Mouse (Mus musculus) midbrain, postnatal 0 days (tissue): ENCODE measurements around the gene Mief2. TPM values are rescaled to one million over a fixed set of nuclear protein-coding genes. Genes with fewer than 3 reads are reported as not detected.

ENCODE experiments used
- ATAC-seq: fragments of 200-750 bp; cut with Nextera tagmentation; 2 replicates; pipeline ENCODE4 v1.8.0; 2017; ENCODE audit warnings: moderate number of reproducible peaks, mild to moderate bottlenecking, moderate TSS enrichment, moderate library complexity; ENCODE audit not compliant: low FRiP score
- DNase-seq: peaks from one replicate; pipeline ENCODE4 v3.0.0-alpha.2; 2015; ENCODE audit warnings: low spot score
- H3K27ac ChIP-seq: fragments of 300-500 bp; sonication (generic); 2 replicates; pipeline ENCODE4 v1.5.1; 2014; ENCODE audit warnings: low read depth, mild to moderate bottlenecking, low read length, mixed read lengths
- H3K27me3 ChIP-seq: fragments of 300-500 bp; sonication (generic); 2 replicates; pipeline ENCODE4 v1.6.1; 2014; ENCODE audit warnings: low read length, control low read depth, mixed read lengths; ENCODE audit not compliant: insufficient read depth
- H3K36me3 ChIP-seq: fragments of 300-500 bp; sonication (generic); 2 replicates; pipeline ENCODE4 v1.6.1; 2014; ENCODE audit warnings: low read length, control low read depth, mixed read lengths; ENCODE audit not compliant: insufficient read depth
- H3K4me1 ChIP-seq: fragments of 300-500 bp; sonication (generic); 2 replicates; pipeline ENCODE4 v1.6.1; 2014; ENCODE audit warnings: mild to moderate bottlenecking, control low read depth, antibody characterized with exemption, low read length, mixed read lengths; ENCODE audit not compliant: insufficient read depth
- H3K4me2 ChIP-seq: fragments of 300-500 bp; sonication (generic); 2 replicates; pipeline ENCODE4 v1.6.1; 2014; ENCODE audit warnings: low read depth, mild to moderate bottlenecking, low read length, mixed read lengths; ENCODE audit not compliant: poor library complexity, severe bottlenecking
- H3K4me3 ChIP-seq: fragments of 300-500 bp; sonication (generic); 2 replicates; pipeline ENCODE4 v1.5.1; 2014; ENCODE audit warnings: low read depth, mild to moderate bottlenecking, low read length, moderate library complexity
- H3K9ac ChIP-seq: fragments of 300-500 bp; sonication (generic); replicated peaks from 2 replicates; pipeline ENCODE4 v1.6.1; 2014; ENCODE audit warnings: mild to moderate bottlenecking, low read length, moderate library complexity, mixed read lengths; ENCODE audit not compliant: poor library complexity, severe bottlenecking
- H3K9me3 ChIP-seq: fragments of 300-500 bp; sonication (generic); 2 replicates; pipeline ENCODE4 v1.6.1; 2016; ENCODE audit warnings: low read length, control low read depth
- CTCF ChIP-seq: IDR thresholded peaks from 2 replicates; pipeline ENCODE4 v1.5.1; 2016; ENCODE audit warnings: antibody characterized with exemption, mild to moderate bottlenecking
- WGBS: fragments of 180-500 bp; shearing (Covaris S2); extraction: QIAGEN DNeasy Blood & Tissue Kit; methylation state at CpG from one replicate; pipeline ENCODE4 v1.1.7; 2014; 5-methylcytosine and 5-hydroxymethylcytosine counted together
- polyA plus RNA-seq: library from polyadenylated mRNA; unstranded; fragments of >200 nt; fragmentation: Nextera tagmentation; extraction: Ambion mirVana; gene quantifications from 2 replicates; pipeline ENCODE4 v1.2.1, GENCODE M21; 2015
- total RNA-seq: library from RNA; depleted of rRNA; stranded (reverse); fragments of >200 nt; gene quantifications from 2 replicates; pipeline ENCODE4 v1.2.3, GENCODE M21; 2014

The Mief2 gene
- total and polyA plus RNA-seq, 2 experiments from 2014 or later = 24.0 to 36.6 TPM

DNA sequence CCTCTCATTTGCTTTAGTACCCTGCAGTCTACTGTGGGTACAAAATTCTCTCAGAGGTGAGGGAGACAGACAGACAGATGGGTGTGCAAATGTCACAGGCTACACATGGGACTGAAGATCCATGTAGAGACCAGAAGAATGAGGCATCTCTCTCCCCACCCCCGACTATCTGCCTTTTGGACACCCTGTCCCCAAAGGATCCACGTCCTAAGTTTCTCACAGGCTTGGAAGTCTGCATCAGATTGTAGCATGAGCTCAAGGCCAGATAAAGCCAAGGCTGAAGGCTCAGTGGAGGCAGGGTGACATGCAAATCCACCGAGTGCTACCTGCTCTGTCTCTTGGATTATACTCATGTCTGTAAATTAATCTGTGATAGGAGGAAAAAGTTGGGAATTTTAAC lies 8.3 kb downstream of the Mief2 start:
- Histone ChIP-seq H3K4me2 (no peak overlapping the region), H3K9me3 (no peaks in the 10 kb centered on the region), H3K4me3 (no peak overlapping the region), H3K9ac (no peak overlapping the region), H3K27me3 (no peaks in the 10 kb centered on the region), H3K36me3 (peaks cover 16% of the 10 kb centered on the region), H3K27ac (no peak overlapping the region), H3K4me1 (no peaks in the 10 kb centered on the region)
- DNase-seq = no peak
- TF ChIP-seq CTCF = no peak
- no peak for ATAC-seq
- WGBS = 95% methylated on average over 3 of the region's 3 CpGs

DNA sequence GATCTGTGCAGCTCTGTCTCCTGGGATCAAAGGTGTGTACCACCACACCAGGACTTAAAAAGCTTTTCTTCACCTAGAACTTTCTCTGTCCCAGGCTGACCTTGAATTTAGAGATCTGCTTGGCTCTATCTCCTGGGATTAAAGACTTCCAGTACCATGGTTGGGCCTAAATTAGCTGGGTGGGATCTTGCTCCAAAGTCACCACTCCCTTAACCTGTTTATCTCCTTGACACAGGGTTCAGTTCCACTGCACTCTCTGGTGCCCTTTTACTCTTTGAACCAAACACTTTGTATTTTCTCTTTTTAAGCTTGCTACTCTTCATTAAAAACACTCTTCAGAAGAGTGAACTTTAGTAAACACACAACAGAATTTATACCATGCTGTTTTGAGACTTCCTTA lies 9.3 kb downstream of the Mief2 start:
- no peak for ATAC-seq
- Histone ChIP-seq H3K27me3 (no peaks in the 10 kb centered on the region), H3K4me1 (no peaks in the 10 kb centered on the region), H3K36me3 (peaks cover 15% of the 10 kb centered on the region), H3K9me3 (no peaks in the 10 kb centered on the region), H3K4me2 (no peak overlapping the region), H3K9ac (no peak overlapping the region), H3K27ac (no peak overlapping the region), H3K4me3 (no peak overlapping the region)
- no peak for TF ChIP-seq CTCF
- DNase-seq = no peak

DNA sequence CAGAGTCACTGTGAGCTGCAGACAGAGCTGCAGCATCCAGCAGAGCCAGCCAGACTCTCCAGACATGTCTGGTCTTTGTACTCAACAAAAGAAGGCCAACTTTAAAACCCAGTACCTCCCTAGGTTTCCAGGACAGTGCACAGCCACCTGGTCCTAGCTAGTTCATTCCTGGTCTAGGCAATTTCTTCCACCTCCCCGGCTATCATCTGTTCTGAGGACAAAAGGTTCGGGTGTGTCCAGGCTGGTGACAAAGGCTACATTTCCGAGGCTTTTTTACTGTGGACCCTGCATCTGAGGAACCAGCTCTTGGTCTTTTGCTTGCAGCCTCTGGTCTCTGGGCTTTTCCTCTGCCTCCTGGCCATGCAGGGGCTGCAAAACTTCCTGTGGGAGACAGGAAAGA lies 12.1 kb downstream of the Mief2 start:
- no peaks in the 10 kb centered on the region for H3K27me3 ChIP-seq
- no peak overlapping the region for H3K27ac ChIP-seq
- H3K9ac ChIP-seq = no peak overlapping the region
- no peak for DNase-seq
- WGBS = 77% methylated on average over 3 of the region's 3 CpGs
- H3K4me3 ChIP-seq = no peak overlapping the region
- H3K9me3 ChIP-seq = no peaks in the 10 kb centered on the region
- H3K4me2 ChIP-seq = no peak overlapping the region
- ATAC-seq = no peak
- no peak for TF ChIP-seq CTCF
- H3K36me3 ChIP-seq = peaks cover 28% of the 10 kb centered on the region
- no peaks in the 10 kb centered on the region for H3K4me1 ChIP-seq

DNA sequence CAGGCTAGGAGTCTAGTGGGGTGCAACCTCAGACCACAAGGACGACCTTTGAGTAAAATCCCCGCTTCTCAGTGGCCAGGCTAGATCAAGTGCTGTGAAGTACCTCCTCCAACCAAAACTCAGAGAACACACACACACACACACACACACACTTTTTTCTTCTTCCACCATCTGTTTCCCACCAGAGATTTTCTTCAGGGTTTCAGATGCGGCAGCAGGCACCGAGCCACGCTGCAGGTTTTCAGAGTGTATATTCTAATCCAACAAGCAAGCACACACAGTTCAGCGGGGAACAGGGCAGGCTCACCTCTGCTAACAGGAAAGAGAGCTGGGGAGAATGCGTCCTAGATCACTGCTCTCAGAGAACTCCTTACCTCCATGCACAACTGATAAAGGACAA lies 27.4 kb downstream of the Mief2 start:
- ATAC-seq = no peak
- Histone ChIP-seq H3K36me3 (peaks cover 39% of the 10 kb centered on the region; the same call in 1 of the 2 replicates), H3K27me3 (no peaks in the 10 kb centered on the region), H3K4me1 (no peaks in the 10 kb centered on the region), H3K4me3 (no peak overlapping the region), H3K9me3 (no peaks in the 10 kb centered on the region), H3K4me2 (no peak overlapping the region), H3K27ac (no peak overlapping the region), H3K9ac (no peak overlapping the region)
- TF ChIP-seq CTCF = no peak
- no peak for DNase-seq
- WGBS = 95% methylated on average over 7 of the region's 7 CpGs

DNA sequence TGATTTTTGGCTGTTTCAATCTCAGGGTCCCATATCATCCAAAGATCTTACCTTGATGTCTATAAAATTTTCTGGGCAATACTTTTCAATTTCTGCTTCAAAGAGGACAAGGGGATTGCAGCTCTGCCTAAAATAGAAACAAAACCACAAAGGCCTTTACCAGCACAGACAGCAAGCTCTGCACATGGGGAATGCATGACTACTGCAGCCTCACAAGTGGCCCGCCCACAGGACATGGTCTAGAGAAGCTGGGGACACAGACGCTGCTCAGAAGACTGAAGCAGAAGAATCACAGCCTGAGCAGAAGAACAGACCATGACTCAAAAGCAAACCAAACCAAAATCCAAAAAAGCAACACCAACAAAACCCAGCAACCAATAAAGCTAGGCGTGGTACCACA lies 33.5 kb downstream of the Mief2 start:
- WGBS = 90% methylated on average over 3 of the region's 3 CpGs
- no peak for DNase-seq
- TF ChIP-seq CTCF = no peak
- Histone ChIP-seq H3K27me3 (no peaks in the 10 kb centered on the region), H3K9ac (no peak overlapping the region), H3K4me1 (no peaks in the 10 kb centered on the region), H3K36me3 (peaks cover 8% of the 10 kb centered on the region; the same call in 1 of the 2 replicates), H3K4me2 (no peak overlapping the region), H3K9me3 (no peaks in the 10 kb centered on the region), H3K4me3 (no peak overlapping the region), H3K27ac (no peak overlapping the region)
- ATAC-seq = no peak

DNA sequence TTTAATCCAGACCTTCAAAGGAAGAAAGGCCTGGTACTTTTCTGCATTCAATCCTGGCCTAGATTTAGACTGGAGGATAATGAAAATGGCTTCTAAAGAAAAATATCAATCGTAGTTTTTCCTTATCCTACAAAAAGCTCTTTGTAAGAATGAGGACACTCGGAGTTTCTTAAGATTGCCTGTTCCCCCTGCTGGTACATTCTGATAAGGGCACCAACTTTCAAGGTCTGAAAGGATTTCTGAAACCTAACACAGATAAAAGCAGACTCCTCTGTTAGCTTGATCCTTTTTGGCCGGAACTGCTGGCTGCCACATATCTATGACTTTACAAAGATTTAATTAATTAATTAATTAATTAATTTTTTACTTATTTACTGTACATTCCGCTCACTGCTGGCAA lies 38.8 kb downstream of the Mief2 start:
- no peaks in the 10 kb centered on the region for H3K27me3 ChIP-seq
- ATAC-seq = no peak
- 74% methylated on average over 4 of the region's 4 CpGs for WGBS
- H3K27ac ChIP-seq = no peak overlapping the region
- TF ChIP-seq CTCF = peak; percentile 51
- no peak overlapping the region for H3K9ac ChIP-seq
- no peaks in the 10 kb centered on the region for H3K4me1 ChIP-seq
- no peaks in the 10 kb centered on the region for H3K36me3 ChIP-seq
- H3K4me3 ChIP-seq = no peak overlapping the region
- H3K4me2 ChIP-seq = no peak overlapping the region
- DNase-seq = peak; percentile 14
- no peaks in the 10 kb centered on the region for H3K9me3 ChIP-seq
